Mouse (Mus musculus): ENCODE data around the gene Tmod1. TPM values are rescaled to one million over a fixed set of nuclear protein-coding genes. Genes with fewer than 3 reads are reported as not detected.

The Tmod1 gene
- polyA plus RNA-seq, 1 experiment from 2014 or later, result 2.1 TPM

- ATAC-seq (ENCODE audit: low FRiP score), result no peak; the same call in 1 of the 2 replicates
- Histone ChIP-seq H3K9ac (no peak overlapping the region; the same call in 1 of the 2 replicates), H3K27me3 (no peaks in the 10 kb centered on the region), H3K4me3 (no peak overlapping the region), H3K4me1 (replicated peaks) (peaks cover 23% of the 10 kb centered on the region), H3K9me3 (no peaks in the 10 kb centered on the region), H3K4me2 (no peak overlapping the region), H3K36me3 (no peaks in the 10 kb centered on the region), H3K27ac (peak overlapping the region; percentile 30; the same call in 1 of the 2 replicates)
- 67% methylated on average over 9 of the region's 9 CpGs for WGBS
These were observed 45.9 kb downstream of the Tmod1 start for GRCm38 (mm10) chr4:46084416-46085172.

GRCm38 (mm10) chr4:46085223-46085811 lies 46.6 kb downstream of the Tmod1 start:
- no peaks in the 10 kb centered on the region for H3K36me3 ChIP-seq
- ATAC-seq (ENCODE audit: low FRiP score), result no peak
- WGBS, result 63% methylated on average over 9 of the region's 9 CpGs

GRCm38 (mm10) chr4:46086718-46087426 lies 48.1 kb downstream of the Tmod1 start:
- Histone ChIP-seq H3K9ac (no peak overlapping the region), H3K27ac (no peak overlapping the region), H3K4me1 (replicated peaks) (peaks cover 27% of the 10 kb centered on the region), H3K4me2 (no peak overlapping the region), H3K4me3 (no peak overlapping the region), H3K36me3 (no peaks in the 10 kb centered on the region), H3K9me3 (no peaks in the 10 kb centered on the region), H3K27me3 (no peaks in the 10 kb centered on the region)
- no peak for ATAC-seq (ENCODE audit: low FRiP score)
- WGBS, result 85% methylated on average over 18 of the region's 18 CpGs

More at GRCm38 (mm10) chr4:46085223-46085811, 46.6 kb downstream of the Tmod1 start:
- Histone ChIP-seq H3K9me3 (no peaks in the 10 kb centered on the region), H3K4me3 (no peak overlapping the region), H3K27ac (peak overlapping the region; percentile 30; the same call in 1 of the 2 replicates), H3K4me2 (no peak overlapping the region), H3K4me1 (replicated peaks) (peaks cover 23% of the 10 kb centered on the region), H3K27me3 (no peaks in the 10 kb centered on the region), H3K9ac (no peak overlapping the region; the same call in 1 of the 2 replicates)

GRCm38 (mm10) chr4:46087427-46087771 lies 48.7 kb downstream of the Tmod1 start:
- Histone ChIP-seq H3K4me3 (no peak overlapping the region), H3K36me3 (no peaks in the 10 kb centered on the region), H3K9ac (no peak overlapping the region), H3K4me1 (replicated peaks) (peaks cover 27% of the 10 kb centered on the region), H3K4me2 (no peak overlapping the region), H3K9me3 (no peaks in the 10 kb centered on the region), H3K27ac (no peak overlapping the region), H3K27me3 (no peaks in the 10 kb centered on the region)
- ATAC-seq (ENCODE audit: low FRiP score), result no peak
- 81% methylated on average over 7 of the region's 7 CpGs for WGBS

GRCm38 (mm10) chr4:46087852-46088251 lies 49.1 kb downstream of the Tmod1 start:
- H3K27ac ChIP-seq, result no peak overlapping the region
- H3K4me3 ChIP-seq, result no peak overlapping the region
- H3K27me3 ChIP-seq, result no peaks in the 10 kb centered on the region
- H3K9me3 ChIP-seq, result no peaks in the 10 kb centered on the region
- H3K4me2 ChIP-seq, result no peak overlapping the region
- peaks cover 27% of the 10 kb centered on the region for H3K4me1 ChIP-seq (replicated peaks)
- 39% methylated on average over 5 of the region's 5 CpGs for WGBS
- H3K36me3 ChIP-seq, result no peaks in the 10 kb centered on the region
- no peak overlapping the region for H3K9ac ChIP-seq
- ATAC-seq (ENCODE audit: low FRiP score), result no peak

- Histone ChIP-seq H3K27ac (no peak overlapping the region), H3K4me2 (no peak overlapping the region), H3K27me3 (no peaks in the 10 kb centered on the region), H3K4me1 (replicated peaks) (peaks cover 33% of the 10 kb centered on the region), H3K4me3 (no peak overlapping the region), H3K9me3 (no peaks in the 10 kb centered on the region), H3K36me3 (no peaks in the 10 kb centered on the region), H3K9ac (no peak overlapping the region)
- WGBS, result 70% methylated on average over 14 of the region's 14 CpGs
- ATAC-seq (ENCODE audit: low FRiP score), result no peak
These were observed 50.9 kb downstream of the Tmod1 start for GRCm38 (mm10) chr4:46089524-46090125.

GRCm38 (mm10) chr4:46092429-46093076 lies 53.8 kb downstream of the Tmod1 start:
- Histone ChIP-seq H3K27ac (no peak overlapping the region), H3K36me3 (no peaks in the 10 kb centered on the region), H3K9ac (no peak overlapping the region), H3K27me3 (no peaks in the 10 kb centered on the region), H3K4me2 (no peak overlapping the region), H3K4me3 (no peak overlapping the region), H3K4me1 (replicated peaks) (peaks cover 22% of the 10 kb centered on the region), H3K9me3 (no peaks in the 10 kb centered on the region)
- ATAC-seq (ENCODE audit: low FRiP score), result no peak
- 88% methylated on average over 5 of the region's 5 CpGs for WGBS

GRCm38 (mm10) chr4:46094916-46095825 lies 56.4 kb downstream of the Tmod1 start:
- ATAC-seq (ENCODE audit: low FRiP score), result peak; percentile 44; the same call in 1 of the 2 replicates
- Histone ChIP-seq H3K4me1 (replicated peaks) (peaks cover 15% of the 10 kb centered on the region), H3K27ac (peak overlapping the region; percentile 27; the same call in 1 of the 2 replicates), H3K4me3 (no peak overlapping the region), H3K9ac (no peak overlapping the region), H3K4me2 (no peak overlapping the region), H3K27me3 (no peaks in the 10 kb centered on the region), H3K9me3 (no peaks in the 10 kb centered on the region), H3K36me3 (no peaks in the 10 kb centered on the region)
- 63% methylated on average over 15 of the region's 15 CpGs for WGBS

GRCm38 (mm10) chr4:46095826-46096159 lies 57.1 kb downstream of the Tmod1 start:
- Histone ChIP-seq H3K4me3 (no peak overlapping the region), H3K9ac (no peak overlapping the region), H3K9me3 (no peaks in the 10 kb centered on the region), H3K36me3 (no peaks in the 10 kb centered on the region), H3K27ac (0 out of 2 replicates have a peak overlapping the region, but pooled peaks have one; percentile 27), H3K27me3 (no peaks in the 10 kb centered on the region), H3K4me1 (replicated peaks) (peaks cover 19% of the 10 kb centered on the region), H3K4me2 (no peak overlapping the region)
- 94% methylated on average over 3 of the region's 3 CpGs for WGBS
- no peak for ATAC-seq (ENCODE audit: low FRiP score)

- H3K9ac ChIP-seq, result no peak overlapping the region
- no peaks in the 10 kb centered on the region for H3K27me3 ChIP-seq
- 90% methylated on average over 7 of the region's 7 CpGs for WGBS
- no peaks in the 10 kb centered on the region for H3K9me3 ChIP-seq
- no peaks in the 10 kb centered on the region for H3K36me3 ChIP-seq
- H3K27ac ChIP-seq, result no peak overlapping the region
- no peak overlapping the region for H3K4me2 ChIP-seq
- H3K4me1 ChIP-seq (replicated peaks), result peaks cover 24% of the 10 kb centered on the region
- H3K4me3 ChIP-seq, result no peak overlapping the region
- ATAC-seq (ENCODE audit: low FRiP score), result no peak
These were observed 57.8 kb downstream of the Tmod1 start for GRCm38 (mm10) chr4:46096546-46096945.

GRCm38 (mm10) chr4:46097591-46097990 lies 58.9 kb downstream of the Tmod1 start:
- no peaks in the 10 kb centered on the region for H3K27me3 ChIP-seq
- no peak overlapping the region for H3K4me3 ChIP-seq
- no peak overlapping the region for H3K9ac ChIP-seq
- no peak for ATAC-seq (ENCODE audit: low FRiP score)
- H3K36me3 ChIP-seq, result no peaks in the 10 kb centered on the region
- H3K27ac ChIP-seq, result no peak overlapping the region
- peaks cover 21% of the 10 kb centered on the region for H3K4me1 ChIP-seq (replicated peaks)
- no peak overlapping the region for H3K4me2 ChIP-seq
- no peaks in the 10 kb centered on the region for H3K9me3 ChIP-seq
- WGBS, result 98% methylated on average over 2 of the region's 2 CpGs
